Mouse (Mus musculus) stomach, embryonic 14.5 days (tissue): ENCODE results near the gene Sh2b3. TPM values are rescaled to one million over a fixed set of nuclear protein-coding genes. Genes with fewer than 3 reads are reported as not detected.
A peak's percentile ranks its signal among the peaks of the same experiment; 100 is the strongest.

Source experiments
- ATAC-seq: fragments of 200-750 bp; cut with Nextera tagmentation; 2 replicates; pipeline ENCODE4 v1.8.0; 2017; ENCODE audit warnings: low read depth, moderate TSS enrichment; ENCODE audit not compliant: insufficient number of reproducible peaks, insufficient read depth, low FRiP score
- H3K27ac ChIP-seq: fragments of 300-500 bp; sonication (generic); 2 replicates; pipeline ENCODE4 v1.5.1; 2014; ENCODE audit warnings: mild to moderate bottlenecking, low read length, moderate library complexity, mixed read lengths
- H3K27me3 ChIP-seq: fragments of 300-500 bp; sonication (generic); 2 replicates; pipeline ENCODE4 v1.6.1; 2014; ENCODE audit warnings: low read length, control low read depth, mixed read lengths; ENCODE audit not compliant: control insufficient read depth, insufficient read depth
- H3K36me3 ChIP-seq: fragments of 300-500 bp; sonication (generic); 2 replicates; pipeline ENCODE4 v1.6.1; 2014; ENCODE audit warnings: mild to moderate bottlenecking, control low read depth, low read length, moderate library complexity, mixed read lengths; ENCODE audit not compliant: control insufficient read depth, insufficient read depth
- H3K4me1 ChIP-seq: fragments of 300-500 bp; sonication (generic); 2 replicates; pipeline ENCODE4 v1.6.1; 2014; ENCODE audit warnings: low read length, control low read depth, mixed read lengths; ENCODE audit not compliant: control insufficient read depth, insufficient read depth
- H3K4me2 ChIP-seq: fragments of 300-500 bp; sonication (generic); replicated peaks from 2 replicates; pipeline ENCODE4 v1.6.1; 2014; ENCODE audit warnings: low read depth, low read length, control low read depth
- H3K4me3 ChIP-seq: fragments of 300-500 bp; sonication (generic); 2 replicates; pipeline ENCODE4 v1.5.1; 2014; ENCODE audit warnings: low read depth, low read length, control low read depth
- H3K9ac ChIP-seq: fragments of 300-500 bp; sonication (generic); replicated peaks from 2 replicates; pipeline ENCODE4 v1.6.1; 2014; ENCODE audit warnings: low read depth, mild to moderate bottlenecking, control low read depth, low read length, moderate library complexity, mixed read lengths
- H3K9me3 ChIP-seq: fragments of 300-500 bp; sonication (generic); 2 replicates; pipeline ENCODE4 v1.6.1; 2016; ENCODE audit warnings: low read depth, low read length, control low read depth; ENCODE audit not compliant: control insufficient read depth
- whole genome bisulfite sequencing: fragments of 180-500 bp; shearing (Covaris S2); extraction: QIAGEN DNeasy Blood & Tissue Kit; methylation state at CpG from one replicate; pipeline ENCODE4 v1.1.7; 2014; 5-methylcytosine and 5-hydroxymethylcytosine counted together
- polyA plus RNA-seq: library from polyadenylated mRNA; unstranded; fragments of >200 nt; fragmentation: Nextera tagmentation; extraction: Ambion mirVana; gene quantifications from 2 replicates; pipeline ENCODE4 v1.2.1, GENCODE M21; 2014

The Sh2b3 gene
- polyA plus RNA-seq, 1 experiment from 2014 or later = 15.4 TPM

- ATAC-seq = no peak
- 95% methylated on average over 4 of the region's 4 CpGs for WGBS
- no peak overlapping the region for H3K27ac ChIP-seq
Measured at GRCm38 (mm10) chr5:121818862-121819261, 18.6 kb downstream of the Sh2b3 start.

GRCm38 (mm10) chr5:121818401-121818800 lies 19.0 kb downstream of the Sh2b3 start:
- Histone ChIP-seq H3K36me3 (peaks cover 58% of the 10 kb centered on the region), H3K9me3 (no peaks in the 10 kb centered on the region), H3K27me3 (no peaks in the 10 kb centered on the region), H3K9ac (no peak overlapping the region), H3K27ac (no peak overlapping the region), H3K4me2 (no peak overlapping the region), H3K4me3 (no peak overlapping the region), H3K4me1 (no peaks in the 10 kb centered on the region)
- ATAC-seq = no peak
- WGBS = 92% methylated on average over 7 of the region's 7 CpGs

More at GRCm38 (mm10) chr5:121818862-121819261, 18.6 kb downstream of the Sh2b3 start:
- no peak overlapping the region for H3K4me2 ChIP-seq
- peaks cover 57% of the 10 kb centered on the region for H3K36me3 ChIP-seq
- no peak overlapping the region for H3K9ac ChIP-seq
- H3K4me3 ChIP-seq = no peak overlapping the region
- H3K9me3 ChIP-seq = no peaks in the 10 kb centered on the region
- no peaks in the 10 kb centered on the region for H3K27me3 ChIP-seq
- H3K4me1 ChIP-seq = no peaks in the 10 kb centered on the region

GRCm38 (mm10) chr5:121817551-121817950 lies 19.9 kb downstream of the Sh2b3 start:
- Histone ChIP-seq H3K4me3 (no peak overlapping the region), H3K9ac (no peak overlapping the region), H3K27me3 (no peaks in the 10 kb centered on the region), H3K4me1 (no peaks in the 10 kb centered on the region), H3K4me2 (no peak overlapping the region), H3K36me3 (peaks cover 66% of the 10 kb centered on the region), H3K9me3 (no peaks in the 10 kb centered on the region), H3K27ac (no peak overlapping the region)
- ATAC-seq = no peak
- 86% methylated on average over 9 of the region's 9 CpGs for WGBS

GRCm38 (mm10) chr5:121816611-121817010 lies 20.8 kb downstream of the Sh2b3 start:
- ATAC-seq = no peak
- H3K27me3 ChIP-seq = no peaks in the 10 kb centered on the region
- WGBS = 80% methylated on average over 2 of the region's 2 CpGs
- no peak overlapping the region for H3K9ac ChIP-seq
- H3K4me3 ChIP-seq = no peak overlapping the region
- peaks cover 76% of the 10 kb centered on the region for H3K36me3 ChIP-seq
- H3K4me1 ChIP-seq = no peaks in the 10 kb centered on the region
- no peak overlapping the region for H3K4me2 ChIP-seq
- no peak overlapping the region for H3K27ac ChIP-seq
- no peaks in the 10 kb centered on the region for H3K9me3 ChIP-seq

GRCm38 (mm10) chr5:121815867-121816380 lies 21.5 kb downstream of the Sh2b3 start:
- Histone ChIP-seq H3K4me3 (no peak overlapping the region), H3K27me3 (no peaks in the 10 kb centered on the region), H3K9me3 (no peaks in the 10 kb centered on the region), H3K4me2 (no peak overlapping the region), H3K4me1 (no peaks in the 10 kb centered on the region), H3K36me3 (peaks cover 80% of the 10 kb centered on the region), H3K27ac (no peak overlapping the region), H3K9ac (no peak overlapping the region)
- WGBS = 73% methylated on average over 8 of the region's 8 CpGs
- ATAC-seq = no peak

GRCm38 (mm10) chr5:121815067-121815466 lies 22.4 kb downstream of the Sh2b3 start:
- no peaks in the 10 kb centered on the region for H3K4me1 ChIP-seq
- peak; percentile 30; the same call in 1 of the 2 replicates for ATAC-seq
- H3K4me3 ChIP-seq = no peak overlapping the region
- no peak overlapping the region for H3K9ac ChIP-seq
- no peaks in the 10 kb centered on the region for H3K9me3 ChIP-seq
- H3K4me2 ChIP-seq = no peak overlapping the region
- H3K36me3 ChIP-seq = peaks cover 86% of the 10 kb centered on the region
- WGBS = 63% methylated on average over 3 of the region's 3 CpGs
- H3K27ac ChIP-seq = no peak overlapping the region
- H3K27me3 ChIP-seq = no peaks in the 10 kb centered on the region

GRCm38 (mm10) chr5:121813744-121814143 lies 23.7 kb downstream of the Sh2b3 start:
- H3K27me3 ChIP-seq = no peaks in the 10 kb centered on the region
- no peak overlapping the region for H3K27ac ChIP-seq
- ATAC-seq = no peak
- H3K9me3 ChIP-seq = no peaks in the 10 kb centered on the region
- H3K9ac ChIP-seq = no peak overlapping the region
- H3K4me1 ChIP-seq = no peaks in the 10 kb centered on the region
- WGBS = 96% methylated on average over 10 of the region's 10 CpGs
- H3K36me3 ChIP-seq = peaks cover 74% of the 10 kb centered on the region
- no peak overlapping the region for H3K4me3 ChIP-seq
- H3K4me2 ChIP-seq = no peak overlapping the region

GRCm38 (mm10) chr5:121812526-121813243 lies 24.8 kb downstream of the Sh2b3 start:
- Histone ChIP-seq H3K9me3 (no peaks in the 10 kb centered on the region), H3K4me2 (no peak overlapping the region), H3K27ac (no peak overlapping the region), H3K36me3 (peaks cover 64% of the 10 kb centered on the region), H3K4me1 (no peaks in the 10 kb centered on the region), H3K4me3 (no peak overlapping the region), H3K27me3 (no peaks in the 10 kb centered on the region), H3K9ac (no peak overlapping the region)
- no peak for ATAC-seq
- WGBS = 84% methylated on average over 7 of the region's 7 CpGs
